Mouse (Mus musculus): ENCODE measurements around the gene Dgkk.
A peak's percentile ranks its signal among the peaks of the same experiment; 100 is the strongest.
"Not testable (repeated sequence)": the region's sequence is repeated elsewhere in the genome, so short reads cannot be mapped to it uniquely, and the experiment has no call there.

Dgkk gene

DNA sequence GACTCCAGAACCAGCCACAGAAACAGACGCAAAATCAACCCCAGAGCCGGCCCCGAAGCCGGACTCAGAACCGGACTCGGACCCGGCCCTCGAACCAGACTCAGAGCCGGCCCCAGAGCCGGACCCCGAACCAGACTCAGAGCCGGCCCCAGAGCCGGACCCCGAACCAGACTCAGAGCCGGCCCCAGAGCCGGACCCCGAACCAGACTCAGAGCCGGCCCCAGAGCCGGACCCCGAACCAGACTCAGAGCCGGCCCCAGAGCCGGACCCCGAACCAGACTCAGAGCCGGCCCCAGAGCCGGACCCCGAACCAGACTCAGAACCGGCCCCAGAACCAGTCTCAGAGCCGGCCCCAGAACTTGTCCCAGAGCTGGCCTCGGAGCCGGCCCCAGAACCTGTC is at the start of gene Dgkk:
Gene Dgkk (plus strand): TSS at position 301 of the 400 bp plus-strand sequence.
- not testable (repeated sequence) for DNase-seq (ENCODE audit: low spot score in 2 of 2)

DNA sequence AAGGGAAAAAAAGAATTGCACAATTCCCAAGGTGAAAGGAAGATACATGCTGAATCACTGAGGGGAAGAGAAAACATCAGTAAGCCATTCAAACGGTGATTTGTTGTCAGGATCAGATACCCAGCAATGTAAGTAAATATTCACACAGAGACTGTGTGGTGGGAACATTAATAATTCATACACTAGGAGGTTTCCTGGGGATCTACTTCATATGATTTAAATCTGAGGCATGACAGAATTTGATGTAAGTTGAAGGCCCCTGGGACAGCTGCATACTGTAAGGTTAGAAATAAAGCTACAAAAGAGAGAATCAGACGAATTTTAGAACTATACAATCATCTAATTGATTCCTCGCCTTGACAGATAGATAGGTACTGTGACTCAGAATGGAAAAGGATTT is 45.1 kb upstream of the Dgkk start:
- no peak for DNase-seq (ENCODE audit: low spot score in 2 of 2)

DNA sequence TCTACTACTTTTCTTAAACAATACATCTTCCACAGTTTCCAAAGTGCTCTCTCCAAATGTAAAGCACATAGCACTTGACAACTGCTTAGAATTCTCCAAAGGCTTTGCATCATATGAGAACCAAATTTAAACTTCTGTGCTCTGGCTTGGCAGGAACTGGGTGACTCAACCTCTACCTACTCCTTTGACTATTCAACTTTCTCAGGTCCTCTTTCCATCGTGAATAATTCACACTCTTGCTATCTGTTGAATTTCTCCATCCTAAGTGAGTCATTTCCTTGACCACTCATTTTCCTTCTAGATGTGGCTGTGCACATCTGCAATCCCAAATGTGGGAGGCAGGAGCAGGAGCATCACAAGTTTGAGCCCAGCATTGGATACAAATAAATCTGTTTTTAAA is 28.4 kb upstream of the Dgkk start:
- peak in 1 of 2 experiments; percentile 0 for DNase-seq (ENCODE audit: low spot score in 2 of 2)

DNA sequence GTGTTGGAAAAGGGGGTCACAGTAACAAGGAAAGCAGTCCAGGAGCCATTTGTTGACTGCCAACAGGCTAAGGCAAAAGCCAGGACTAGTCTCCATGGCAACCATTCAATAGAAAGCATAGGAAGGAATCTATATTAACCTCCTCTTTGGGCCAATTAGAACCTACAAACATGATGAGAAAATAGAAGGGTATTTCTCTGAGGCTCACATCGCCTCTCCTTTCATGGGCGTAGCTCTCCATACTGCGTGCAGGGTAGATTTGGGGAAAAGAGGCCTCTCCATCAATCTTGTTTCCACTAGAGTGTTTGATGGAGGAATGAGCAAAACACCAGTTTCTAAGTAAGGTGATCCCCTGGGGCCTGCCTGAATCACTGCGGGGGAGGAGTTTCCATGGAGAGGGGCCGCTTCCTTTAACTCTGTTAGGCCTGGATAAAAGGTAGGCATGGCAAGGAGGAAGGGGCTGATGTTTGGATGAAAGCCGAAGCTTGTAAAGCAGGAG is 27.5 kb upstream of the Dgkk start:
- no peak for DNase-seq (ENCODE audit: low spot score in 2 of 2)

DNA sequence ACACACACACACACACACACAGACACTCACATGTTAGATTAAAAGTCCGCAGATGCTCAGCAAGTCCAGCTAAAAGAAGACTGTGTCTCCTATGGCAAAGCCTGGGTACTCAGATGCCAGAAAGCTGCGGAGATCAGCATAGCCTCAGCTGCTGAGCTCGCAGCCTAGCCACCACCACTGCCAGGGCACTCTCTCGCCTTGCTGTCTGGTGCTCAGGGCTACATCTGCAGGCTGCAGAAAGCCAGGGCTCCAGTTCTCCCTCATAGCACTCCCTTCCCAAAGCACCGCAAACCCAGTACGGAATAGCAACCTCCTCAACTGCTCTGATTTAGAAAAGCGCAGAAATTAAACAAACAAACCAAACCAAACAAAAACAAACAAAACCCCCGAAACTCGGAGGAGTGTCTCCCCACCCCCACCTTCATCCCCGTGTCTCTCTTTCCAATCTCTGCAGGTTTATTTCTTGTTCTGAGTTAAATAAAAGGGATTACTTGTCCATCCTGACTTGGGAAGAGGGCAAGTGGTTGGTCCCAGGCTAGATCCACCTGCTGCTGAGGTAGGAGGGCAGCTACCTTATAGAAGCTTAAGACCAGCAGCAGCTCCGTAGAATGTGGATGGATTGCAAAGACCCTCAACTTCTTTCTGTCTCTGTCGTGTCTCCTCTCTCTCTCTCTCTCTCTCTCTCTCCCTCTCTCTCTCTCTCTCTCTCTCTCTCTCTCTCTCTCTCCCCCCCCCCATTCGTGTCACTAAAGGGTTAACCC is 1.4 kb upstream of the Dgkk start:
- no peak for DNase-seq (ENCODE audit: low spot score in 2 of 2)

DNA sequence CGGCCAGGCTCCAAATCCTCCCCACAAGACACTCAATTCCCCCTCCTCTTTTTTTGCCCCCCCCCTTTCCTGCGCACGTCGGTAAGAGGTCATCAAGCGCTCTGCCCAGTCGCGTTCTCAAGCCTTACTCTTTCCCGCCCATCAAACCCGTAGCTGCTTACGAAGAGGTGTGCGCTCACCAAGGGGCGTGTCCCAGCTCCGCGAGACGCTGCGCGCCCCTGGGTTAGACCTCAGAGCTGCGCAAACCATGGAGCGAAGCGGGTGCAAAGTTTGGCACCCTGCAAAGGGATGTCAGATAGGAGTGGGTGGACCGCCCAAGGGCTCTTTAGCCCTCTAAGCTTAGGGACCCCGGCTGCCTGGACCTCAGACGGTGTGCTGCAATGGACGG is 862 bp upstream of the Dgkk start:
- no peak for DNase-seq (ENCODE audit: low spot score in 2 of 2)

DNA sequence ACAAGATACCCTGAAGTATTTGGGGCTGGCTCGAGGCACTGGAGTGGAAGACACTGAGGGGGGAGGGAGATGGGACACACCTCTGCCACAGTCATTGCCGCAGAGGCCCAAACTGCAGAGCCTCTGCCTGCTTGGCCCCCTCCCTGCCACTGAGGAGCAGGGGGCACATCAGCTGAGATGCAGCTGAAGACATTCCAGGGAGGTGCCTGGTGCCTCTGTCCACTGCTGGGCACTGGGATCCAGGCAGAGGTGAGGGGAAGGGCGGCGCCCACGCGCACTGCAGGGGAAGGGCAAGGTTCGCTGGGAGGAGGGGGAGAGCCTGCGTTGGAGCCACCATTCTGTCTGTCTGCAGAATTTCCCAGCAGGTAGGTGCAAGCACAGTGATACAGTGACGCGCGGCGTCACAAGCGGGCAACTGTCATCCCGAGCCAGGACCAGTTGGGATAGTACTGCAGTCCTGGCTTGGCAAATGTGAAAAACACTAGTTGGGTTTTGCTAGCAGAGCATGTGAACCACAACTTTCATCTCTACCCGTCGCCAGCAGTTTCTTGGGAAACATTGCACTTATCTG is 948 bp downstream of the Dgkk start:
- no peak for DNase-seq (ENCODE audit: low spot score in 2 of 2)

DNA sequence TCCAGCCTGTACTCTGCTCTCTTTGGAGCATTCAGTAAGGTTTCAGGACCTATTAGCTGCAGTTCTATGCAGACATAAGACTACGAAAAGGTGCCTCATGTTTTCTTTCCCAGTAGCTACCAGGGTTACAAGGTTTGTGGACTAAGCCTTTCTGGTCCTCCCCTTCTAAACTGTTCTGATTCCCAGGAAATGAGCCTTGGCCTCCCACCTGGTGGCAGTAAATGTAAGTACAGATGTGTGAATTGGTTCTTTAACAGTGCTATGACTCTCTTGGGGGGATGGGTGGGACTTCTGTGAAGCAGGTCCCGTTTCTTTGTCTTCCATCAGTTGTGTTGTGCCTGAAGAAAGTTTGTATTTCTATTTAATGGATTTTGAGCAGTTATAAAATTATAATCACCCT is 53.4 kb downstream of the Dgkk start:
- no peak for DNase-seq (ENCODE audit: low spot score in 2 of 2)

DNA sequence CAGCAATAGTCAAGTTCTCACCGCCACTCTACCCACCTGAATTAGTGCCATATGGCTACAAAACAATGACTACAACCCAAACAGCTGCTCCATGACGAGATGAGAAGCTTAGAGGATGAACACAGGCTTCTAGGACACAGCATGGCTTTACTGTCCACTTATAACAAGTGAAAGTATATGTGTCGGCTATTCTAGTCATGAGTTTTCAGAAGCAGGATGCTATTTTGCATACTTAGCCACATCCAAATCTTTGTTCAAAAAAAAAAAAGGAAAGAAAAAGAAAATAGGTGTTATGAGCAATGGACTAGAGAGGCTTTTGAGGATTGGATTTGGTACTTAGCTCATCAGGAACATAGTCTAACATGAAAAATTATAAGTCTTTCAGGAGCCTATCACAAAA is 74.4 kb downstream of the Dgkk start:
- DNase-seq (ENCODE audit: low spot score in 2 of 2) = no peak

DNA sequence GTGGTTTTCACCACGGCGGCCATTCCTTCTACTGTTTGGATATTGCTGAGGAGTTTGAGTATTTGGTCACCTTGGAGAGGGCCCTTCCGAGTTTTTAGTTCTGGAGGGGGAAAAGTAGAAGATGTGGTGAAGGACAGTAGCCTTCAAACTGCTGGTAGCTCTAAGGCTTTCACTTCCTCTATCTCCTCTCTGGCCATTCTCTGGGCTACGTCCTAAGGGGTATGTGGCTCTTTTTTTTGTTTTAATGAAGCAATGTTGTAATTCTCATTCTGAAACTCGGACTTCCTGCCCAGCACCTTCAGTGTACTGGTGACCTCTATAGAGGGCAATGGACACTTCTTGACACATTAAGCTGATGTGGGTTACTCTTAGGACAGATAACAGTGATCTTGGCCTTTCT is 75.0 kb downstream of the Dgkk start:
- no peak for DNase-seq (ENCODE audit: low spot score in 2 of 2)

DNA sequence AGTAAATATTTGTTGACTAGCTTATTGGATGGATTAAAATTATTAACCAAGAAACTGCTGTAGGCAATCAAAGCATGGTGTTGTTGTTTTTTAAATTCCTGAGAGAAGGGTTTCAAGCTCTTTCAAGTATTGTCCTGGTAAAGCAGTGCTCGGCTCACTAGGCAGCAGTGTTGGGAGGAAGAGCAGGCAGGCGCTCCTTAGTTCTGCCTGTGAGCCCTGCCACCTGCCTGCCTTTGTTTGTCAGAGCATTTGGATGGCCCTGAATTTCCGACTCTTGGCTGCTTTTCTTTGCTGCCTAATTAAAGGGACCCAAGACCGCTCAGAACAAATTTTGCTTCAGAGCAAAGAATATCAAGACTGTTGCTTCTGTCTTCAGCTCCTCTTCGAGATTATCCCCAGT is 114.8 kb downstream of the Dgkk start:
- no peak for DNase-seq (ENCODE audit: low spot score in 2 of 2)

DNA sequence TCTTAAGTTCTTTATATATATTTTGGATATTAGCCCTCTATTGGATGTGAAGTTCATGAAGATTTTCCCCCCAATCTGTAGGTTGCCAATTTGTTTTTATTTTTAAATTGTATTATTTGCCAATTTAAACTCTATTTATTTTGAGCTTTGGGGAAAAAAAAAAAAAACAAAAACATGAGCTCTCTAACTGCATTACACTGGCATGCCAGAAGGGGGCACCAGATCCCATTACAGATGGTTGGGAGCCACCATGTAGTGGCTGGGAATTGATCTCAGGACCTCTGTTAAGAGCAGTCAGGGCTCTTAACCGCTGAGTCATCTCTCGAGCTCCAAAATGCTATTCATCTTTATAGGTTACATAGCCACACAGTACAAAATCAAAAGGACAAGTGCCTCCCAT is 131.9 kb downstream of the Dgkk start:
- DNase-seq (ENCODE audit: low spot score in 2 of 2) = no peak

DNA sequence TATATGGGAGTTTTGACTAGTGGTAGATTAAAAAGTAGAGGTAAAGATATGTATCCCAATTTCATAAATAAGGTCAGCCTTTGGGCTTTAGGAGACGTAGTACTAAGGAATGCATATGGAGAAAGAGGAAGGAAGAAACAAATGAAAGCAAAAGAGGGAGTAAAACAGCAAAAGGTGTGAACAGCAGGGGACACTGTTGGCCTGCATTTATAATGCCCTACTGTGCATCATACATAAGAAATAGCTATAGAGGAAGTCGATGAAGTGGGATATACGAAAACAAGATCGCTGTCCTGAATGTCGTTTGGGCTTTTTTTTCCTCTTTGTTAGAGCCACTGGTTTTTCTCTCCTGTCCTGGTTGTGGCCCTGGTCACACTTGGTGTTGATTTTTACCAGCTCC is 143.1 kb downstream of the Dgkk start:
- DNase-seq (ENCODE audit: low spot score in 2 of 2) = no peak

DNA sequence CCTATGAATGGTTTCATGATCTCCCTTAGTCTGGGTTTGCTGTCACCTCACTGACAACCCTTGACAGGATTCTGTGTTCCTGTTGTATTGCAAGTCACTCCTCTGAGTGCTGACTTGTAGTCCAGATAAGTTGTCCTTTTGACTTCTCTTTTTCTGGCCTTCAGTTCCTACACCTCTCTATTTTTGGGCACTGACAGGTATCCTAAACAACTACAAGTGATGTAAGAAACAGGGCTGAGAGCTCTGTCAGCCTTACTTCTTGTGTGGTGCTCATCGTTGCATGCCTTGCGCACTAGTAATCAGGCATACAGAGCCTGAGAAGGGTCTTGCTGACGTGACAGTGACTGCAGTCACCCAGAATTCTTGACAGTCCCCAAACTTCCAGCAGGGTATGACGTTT is 147.1 kb downstream of the Dgkk start:
- no peak for DNase-seq (ENCODE audit: low spot score in 2 of 2)

DNA sequence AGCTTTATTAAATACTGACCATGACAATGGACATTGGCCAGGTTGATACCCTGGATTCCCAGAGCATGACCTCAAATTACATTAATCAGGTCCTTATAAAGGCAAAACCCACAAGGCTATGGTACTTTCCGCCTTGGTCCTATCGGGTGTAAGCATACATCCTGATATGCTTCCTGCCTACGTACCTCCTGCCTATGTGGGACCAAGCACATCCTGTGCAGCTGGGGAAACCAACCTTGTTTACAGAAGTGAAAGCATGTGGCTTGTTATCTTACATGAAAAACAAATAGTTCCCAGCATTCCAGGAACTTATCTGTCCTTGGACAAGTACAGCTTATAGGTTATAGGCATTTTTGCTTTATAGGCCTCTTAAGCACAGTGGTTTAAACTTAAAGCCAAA is 189.5 kb downstream of the Dgkk start:
- no peak for DNase-seq (ENCODE audit: low spot score in 2 of 2)

DNA sequence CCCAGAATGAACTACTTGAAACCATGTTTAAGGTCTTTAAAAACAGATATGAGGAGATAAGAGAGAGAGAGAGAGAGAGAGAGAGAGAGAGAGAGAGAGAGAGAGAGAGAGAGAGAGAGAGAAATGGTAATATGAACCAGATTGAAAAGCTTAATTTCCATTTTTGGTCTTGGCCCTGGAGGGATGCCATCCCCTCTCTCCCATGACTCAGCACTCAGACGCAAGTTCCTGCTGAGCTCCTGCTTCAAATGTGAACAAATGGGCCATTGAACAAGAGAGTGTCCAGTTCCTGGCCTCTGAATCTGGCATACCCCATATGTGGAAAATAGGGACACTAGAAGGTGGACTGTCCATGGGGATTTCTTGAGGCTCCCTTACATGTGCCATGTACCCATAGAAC is 192.8 kb downstream of the Dgkk start:
- no peak for DNase-seq (ENCODE audit: low spot score in 2 of 2)

DNA sequence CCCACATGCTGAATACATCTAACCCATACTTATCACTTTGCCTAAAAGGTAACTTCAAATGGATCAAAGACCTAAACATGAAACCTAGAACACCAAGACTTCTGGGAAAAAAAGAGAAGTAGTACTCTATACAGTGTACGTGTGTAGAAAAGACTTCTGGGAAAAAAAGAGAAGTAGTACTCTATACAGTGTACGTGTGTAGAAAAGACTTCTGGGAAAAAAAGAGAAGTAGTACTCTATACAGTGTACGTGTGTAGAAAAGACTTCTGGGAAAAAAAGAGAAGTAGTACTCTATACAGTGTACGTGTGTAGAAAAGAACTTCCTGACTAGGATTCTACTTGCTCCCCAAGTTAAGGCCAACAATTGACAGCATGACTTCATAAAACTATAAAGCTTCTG is 204.8 kb downstream of the Dgkk start:
- not testable (repeated sequence) for DNase-seq (ENCODE audit: low spot score in 2 of 2)

Data from right cerebral cortex, postnatal 36 days (tissue).